Mouse (Mus musculus) heart, postnatal 36 days (tissue): ENCODE data around the gene Hoxa9. TPM values are rescaled to one million over a fixed set of nuclear protein-coding genes. Genes with fewer than 3 reads are reported as not detected.

Source experiments
- DNase-seq, 2 experiments: peaks; one replicate each; pipeline ENCODE4 v3.0.0; 2021 to 2022
- intact Hi-C: fragments of 180-260 bp; cut with DNase I; formaldehyde crosslinking; loops from one replicate; pipeline ENCODE4 v1.15.1; 2025
- total RNA-seq, 2 experiments: library from RNA; stranded (reverse); gene quantifications; 2 replicates each; pipeline ENCODE4 v1.2.3; 2021

The Hoxa9 gene
- total RNA-seq, 2 experiments from 2014 or later: not detected

- no peak for DNase-seq
- intact Hi-C loops: loop anchor here (5.0 kb wide), 1 partner anchor 1056 kb away; no protein-coding TSS in a partner anchor
Observed at GRCm38 (mm10) chr6:52232984-52233545, 2.2 kb upstream of the Hoxa9 start.

- intact Hi-C loops: loop anchor here (5.0 kb wide), 1 partner anchor 1055 kb away; no protein-coding TSS in a partner anchor
- no peak for DNase-seq
Observed at GRCm38 (mm10) chr6:52232568-52232965, 1.7 kb upstream of the Hoxa9 start.

GRCm38 (mm10) chr6:52231885-52232567, 1.1 kb upstream of the Hoxa9 start:
- DNase-seq: no peak
- intact Hi-C loops: loop anchor here (5.0 kb wide), 1 partner anchor 1055 kb away; no protein-coding TSS in a partner anchor

- no peak for DNase-seq
Observed at GRCm38 (mm10) chr6:52229558-52230416, 1.1 kb downstream of the Hoxa9 start.

GRCm38 (mm10) chr6:52228475-52229465, 2.1 kb downstream of the Hoxa9 start:
- no peak for DNase-seq
- intact Hi-C loops: no loop called here

More at GRCm38 (mm10) chr6:52229558-52230416, 1.1 kb downstream of the Hoxa9 start:
- intact Hi-C loops: loop anchor here (5.0 kb wide), 1 partner anchor 1052 kb away; no protein-coding TSS in a partner anchor

- intact Hi-C loops: no loop called here
Observed at GRCm38 (mm10) chr6:52227470-52228222, 3.2 kb downstream of the Hoxa9 start.

GRCm38 (mm10) chr6:52226569-52227257, 4.2 kb downstream of the Hoxa9 start:
- intact Hi-C loops: no loop called here
- DNase-seq: no peak

More at GRCm38 (mm10) chr6:52227470-52228222, 3.2 kb downstream of the Hoxa9 start:
- no peak for DNase-seq

GRCm38 (mm10) chr6:52225612-52226568, 5.0 kb downstream of the Hoxa9 start:
- no peak for DNase-seq
- intact Hi-C loops: no loop called here

- intact Hi-C loops: loop anchor here (5.0 kb wide), 1 partner anchor 353 kb away; no protein-coding TSS in a partner anchor
- no peak for DNase-seq
Observed at GRCm38 (mm10) chr6:52224895-52225611, 5.8 kb downstream of the Hoxa9 start.

- intact Hi-C loops: loop anchor here (5.0 kb wide), 1 partner anchor 352 kb away; no protein-coding TSS in a partner anchor
- DNase-seq: no peak
Observed at GRCm38 (mm10) chr6:52223939-52224760, 6.7 kb downstream of the Hoxa9 start.

- DNase-seq: no peak
- intact Hi-C loops: loop anchor here (5.0 kb wide), 1 partner anchor 350 kb away; no protein-coding TSS in a partner anchor
Observed at GRCm38 (mm10) chr6:52222729-52223128, 8.2 kb downstream of the Hoxa9 start.

- DNase-seq: no peak
- intact Hi-C loops: loop anchor here (2.0 to 5.0 kb wide), 2 partner anchors 350 to 635 kb away; no protein-coding TSS in a partner anchor
Observed at GRCm38 (mm10) chr6:52221993-52222685, 8.8 kb downstream of the Hoxa9 start.

- peak; percentile 90 to 91 for DNase-seq
- intact Hi-C loops: loop anchor here (2.0 to 5.0 kb wide), 2 partner anchors 349 to 635 kb away; no protein-coding TSS in a partner anchor
Observed at GRCm38 (mm10) chr6:52221337-52221992, 9.4 kb downstream of the Hoxa9 start, which contains the start of gene Hoxa7. Gene Hoxa7 (minus strand): TSS chr6:52221854.

- DNase-seq: no peak
- intact Hi-C loops: loop anchor here (2.0 to 5.0 kb wide), 2 partner anchors 349 to 634 kb away; no protein-coding TSS in a partner anchor
Observed at GRCm38 (mm10) chr6:52220865-52221310, 10.0 kb downstream of the Hoxa9 start.
